Mouse (Mus musculus) hindbrain, embryonic 14.5 days (tissue): ENCODE results near the gene Pign. TPM values are rescaled to one million over a fixed set of nuclear protein-coding genes. Genes with fewer than 3 reads are reported as not detected.

ENCODE experiments used
- ATAC-seq: fragments of 200-750 bp; cut with Nextera tagmentation; 2 replicates; pipeline ENCODE4 v1.8.0; 2017; ENCODE audit warnings: moderate number of reproducible peaks, mild to moderate bottlenecking, moderate TSS enrichment, moderate library complexity; ENCODE audit not compliant: low FRiP score
- DNase-seq: peaks from one replicate; pipeline ENCODE4 v3.0.0-alpha.2; 2015; ENCODE audit warnings: low spot score
- H3K27ac ChIP-seq: fragments of 300-500 bp; sonication (generic); 2 replicates; pipeline ENCODE4 v1.5.1; 2014; ENCODE audit warnings: mild to moderate bottlenecking, moderate library complexity
- H3K27me3 ChIP-seq: fragments of 300-500 bp; sonication (generic); 2 replicates; pipeline ENCODE4 v1.6.1; 2014; ENCODE audit warnings: mild to moderate bottlenecking, low read length, mixed read lengths; ENCODE audit not compliant: control insufficient read depth, insufficient read depth
- H3K36me3 ChIP-seq: fragments of 300-500 bp; sonication (generic); replicated peaks from 2 replicates; pipeline ENCODE4 v1.6.1; 2014; ENCODE audit not compliant: control insufficient read depth, insufficient read depth
- H3K4me1 ChIP-seq: fragments of 300-500 bp; sonication (generic); replicated peaks from 2 replicates; pipeline ENCODE4 v1.6.1; 2014; ENCODE audit warnings: antibody characterized with exemption, low read length, mixed read lengths; ENCODE audit not compliant: control insufficient read depth, insufficient read depth
- H3K4me2 ChIP-seq: fragments of 300-500 bp; sonication (generic); replicated peaks from 2 replicates; pipeline ENCODE4 v1.6.1; 2014; ENCODE audit warnings: mild to moderate bottlenecking, moderate library complexity
- H3K4me3 ChIP-seq: fragments of 300-500 bp; sonication (generic); replicated peaks from 2 replicates; pipeline ENCODE4 v1.5.1; 2014; ENCODE audit warnings: mild to moderate bottlenecking, low read length
- H3K9ac ChIP-seq: fragments of 300-500 bp; sonication (generic); 2 replicates; pipeline ENCODE4 v1.6.1; 2014
- H3K9me3 ChIP-seq: fragments of 300-500 bp; sonication (generic); 2 replicates; pipeline ENCODE4 v1.6.1; 2016; ENCODE audit warnings: low read length; ENCODE audit not compliant: control insufficient read depth
- WGBS: fragments of 180-500 bp; shearing (Covaris S2); extraction: QIAGEN DNeasy Blood & Tissue Kit; methylation state at CpG from one replicate; pipeline ENCODE4 v1.1.7; 2014; 5-methylcytosine and 5-hydroxymethylcytosine counted together
- polyA plus RNA-seq: library from polyadenylated mRNA; unstranded; fragments of >200 nt; fragmentation: Nextera tagmentation; extraction: Ambion mirVana; gene quantifications from 2 replicates; pipeline ENCODE4 v1.2.1, GENCODE M21; 2014

Gene Pign
- 12.5 and 14.8 TPM in 2 replicates for polyA plus RNA-seq

GRCm38 (mm10) chr1:105663171-105663961 lies at the start of gene Pign, which contains the start of gene Relch:
Gene Pign (minus strand): TSS chr1:105663677.
Gene Relch (plus strand): TSS chr1:105663861.
- DNase-seq (peak; percentile 97), ATAC-seq (peak; percentile 99)
- Histone ChIP-seq H3K27ac (peak within 1 kb of the TSS; percentile 86), H3K4me1 (peaks cover 31% of the 10 kb centered on the region), H3K9ac (peak within 1 kb of the TSS; percentile 91), H3K27me3 (no peaks in the 10 kb centered on the region), H3K4me2 (peak within 1 kb of the TSS; percentile 86), H3K4me3 (peak within 1 kb of the TSS; percentile 96), H3K9me3 (no peaks in the 10 kb centered on the region), H3K36me3 (no peaks in the 10 kb centered on the region)
- under 1% methylated on average over 40 of the region's 41 CpGs for WGBS

DNA sequence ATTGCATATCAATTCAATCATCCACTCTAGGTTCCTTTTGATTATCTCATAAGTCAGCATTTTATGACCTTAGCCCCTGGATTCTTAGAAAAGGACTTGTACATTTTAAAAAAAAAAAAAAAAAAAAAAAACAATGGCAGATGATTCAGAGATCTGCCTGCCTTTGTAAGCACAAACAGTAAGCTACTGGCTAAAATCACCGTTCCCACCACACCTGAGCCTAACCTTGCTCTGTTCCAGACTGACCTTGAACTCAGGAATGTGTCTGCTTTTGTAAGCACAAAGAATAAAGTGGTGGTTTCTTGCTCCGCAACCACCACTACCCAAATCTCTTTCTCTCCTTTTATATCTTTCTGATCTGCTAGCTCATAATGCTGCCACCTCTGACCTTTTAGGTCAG lies 49.3 kb upstream of the Pign start:
- ATAC-seq (no peak), DNase-seq (no peak)
- H3K9me3 ChIP-seq = no peaks in the 10 kb centered on the region
- H3K9ac ChIP-seq = no peak overlapping the region
- no peaks in the 10 kb centered on the region for H3K27me3 ChIP-seq
- no peak overlapping the region for H3K27ac ChIP-seq
- no peaks in the 10 kb centered on the region for H3K4me1 ChIP-seq
- no peak overlapping the region for H3K4me3 ChIP-seq
- H3K36me3 ChIP-seq = peaks cover 58% of the 10 kb centered on the region
- no peak overlapping the region for H3K4me2 ChIP-seq
- WGBS = 97% methylated on average over 2 of the region's 2 CpGs

GRCm38 (mm10) chr1:105711227-105711626 lies 47.8 kb upstream of the Pign start:
- Histone ChIP-seq H3K4me2 (no peak overlapping the region), H3K27ac (no peak overlapping the region), H3K9me3 (no peaks in the 10 kb centered on the region), H3K4me3 (no peak overlapping the region), H3K9ac (no peak overlapping the region), H3K4me1 (no peaks in the 10 kb centered on the region), H3K36me3 (peaks cover 57% of the 10 kb centered on the region), H3K27me3 (no peaks in the 10 kb centered on the region)
- 49% methylated on average over 1 of the region's 1 CpGs for WGBS
- ATAC-seq (no peak), DNase-seq (peak; percentile 65)

DNA sequence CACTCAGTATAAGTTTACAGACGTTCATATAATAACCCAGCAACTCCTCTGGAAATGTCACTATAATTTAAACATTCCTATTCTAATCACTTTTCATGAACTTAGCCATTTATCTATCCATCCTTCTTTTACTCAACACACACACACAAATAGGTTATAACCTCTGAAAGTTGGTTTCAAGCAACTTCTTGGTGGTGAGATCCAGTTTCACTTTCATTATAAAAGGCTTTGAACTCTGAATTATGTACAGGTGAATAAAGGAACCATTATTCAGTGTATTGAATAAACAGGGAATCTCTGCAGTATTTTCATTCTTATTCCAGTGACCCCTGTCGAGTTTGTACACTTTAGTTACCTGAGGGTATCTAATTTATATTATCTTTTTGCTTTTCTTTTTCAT lies 45.9 kb upstream of the Pign start:
- ATAC-seq (no peak), DNase-seq (no peak)
- no peak overlapping the region for H3K4me2 ChIP-seq
- no peak overlapping the region for H3K9ac ChIP-seq
- no peaks in the 10 kb centered on the region for H3K27me3 ChIP-seq
- 93% methylated on average over 2 of the region's 2 CpGs for WGBS
- H3K4me3 ChIP-seq = no peak overlapping the region
- H3K36me3 ChIP-seq = peaks cover 53% of the 10 kb centered on the region
- no peak overlapping the region for H3K27ac ChIP-seq
- H3K4me1 ChIP-seq = no peaks in the 10 kb centered on the region
- no peaks in the 10 kb centered on the region for H3K9me3 ChIP-seq

GRCm38 (mm10) chr1:105700984-105701530 lies 37.6 kb upstream of the Pign start:
- Histone ChIP-seq H3K9ac (no peak overlapping the region), H3K4me2 (no peak overlapping the region), H3K27me3 (no peaks in the 10 kb centered on the region), H3K4me3 (no peak overlapping the region), H3K9me3 (no peaks in the 10 kb centered on the region), H3K27ac (no peak overlapping the region), H3K36me3 (peaks cover 20% of the 10 kb centered on the region), H3K4me1 (no peaks in the 10 kb centered on the region)
- 89% methylated on average over 4 of the region's 4 CpGs for WGBS
- ATAC-seq (no peak), DNase-seq (no peak)

- Histone ChIP-seq H3K4me3 (no peak overlapping the region), H3K27ac (no peak overlapping the region), H3K27me3 (no peaks in the 10 kb centered on the region), H3K36me3 (peaks cover 21% of the 10 kb centered on the region), H3K9ac (no peak overlapping the region), H3K9me3 (no peaks in the 10 kb centered on the region), H3K4me1 (no peaks in the 10 kb centered on the region), H3K4me2 (no peak overlapping the region)
- ATAC-seq (no peak), DNase-seq (no peak)
- 86% methylated on average over 2 of the region's 2 CpGs for WGBS
These were observed 32.1 kb upstream of the Pign start for GRCm38 (mm10) chr1:105695581-105695980.

- no peak overlapping the region for H3K4me3 ChIP-seq
- H3K27ac ChIP-seq = no peak overlapping the region
- H3K4me2 ChIP-seq = no peak overlapping the region
- no peaks in the 10 kb centered on the region for H3K4me1 ChIP-seq
- H3K9me3 ChIP-seq = no peaks in the 10 kb centered on the region
- WGBS = 86% methylated on average over 3 of the region's 3 CpGs
- no peaks in the 10 kb centered on the region for H3K27me3 ChIP-seq
- DNase-seq (no peak), ATAC-seq (no peak)
- peaks cover 18% of the 10 kb centered on the region for H3K36me3 ChIP-seq
- no peak overlapping the region for H3K9ac ChIP-seq
These were observed 22.0 kb upstream of the Pign start for GRCm38 (mm10) chr1:105685501-105685900.

GRCm38 (mm10) chr1:105680587-105680986 lies 17.1 kb upstream of the Pign start:
- no peaks in the 10 kb centered on the region for H3K4me1 ChIP-seq
- no peaks in the 10 kb centered on the region for H3K27me3 ChIP-seq
- H3K36me3 ChIP-seq = peaks cover 22% of the 10 kb centered on the region
- ATAC-seq (no peak), DNase-seq (no peak)
- no peak overlapping the region for H3K27ac ChIP-seq
- no peak overlapping the region for H3K9ac ChIP-seq
- no peak overlapping the region for H3K4me3 ChIP-seq
- no peaks in the 10 kb centered on the region for H3K9me3 ChIP-seq
- 91% methylated on average over 1 of the region's 1 CpGs for WGBS
- H3K4me2 ChIP-seq = no peak overlapping the region

GRCm38 (mm10) chr1:105674763-105675162 lies 11.3 kb upstream of the Pign start:
- no peak for ATAC-seq
- 94% methylated on average over 2 of the region's 2 CpGs for WGBS
- no peak overlapping the region for H3K4me2 ChIP-seq

More at GRCm38 (mm10) chr1:105674763-105675162, 11.3 kb upstream of the Pign start:
- Histone ChIP-seq H3K27me3 (no peaks in the 10 kb centered on the region), H3K27ac (no peak overlapping the region), H3K4me3 (no peak overlapping the region), H3K9ac (no peak overlapping the region), H3K9me3 (no peaks in the 10 kb centered on the region), H3K4me1 (no peaks in the 10 kb centered on the region), H3K36me3 (peaks cover 8% of the 10 kb centered on the region; the same call in 1 of the 2 replicates)
- DNase-seq = no peak
